Mouse (Mus musculus) liver, postnatal 0 days (tissue): ENCODE measurements around the gene Mpig6b. TPM values are rescaled to one million over a fixed set of nuclear protein-coding genes. Genes with fewer than 3 reads are reported as not detected.

Source experiments
- ATAC-seq: fragments of 200-750 bp; cut with Nextera tagmentation; 2 replicates; pipeline ENCODE4 v1.8.0; 2017; ENCODE audit warnings: mild to moderate bottlenecking, moderate library complexity
- DNase-seq: peaks from one replicate; pipeline ENCODE4 v3.0.0-alpha.2; 2016
- H3K27ac ChIP-seq: fragments of 300-500 bp; sonication (generic); 2 replicates; pipeline ENCODE4 v1.5.1; 2014; ENCODE audit warnings: antibody characterized with exemption, moderate library complexity, mild to moderate bottlenecking, low read depth
- H3K27me3 ChIP-seq: fragments of 300-500 bp; sonication (generic); 2 replicates; pipeline ENCODE4 v1.6.1; 2014; ENCODE audit warnings: low read length, control low read depth, mixed read lengths; ENCODE audit not compliant: insufficient read depth
- H3K36me3 ChIP-seq: fragments of 300-500 bp; sonication (generic); replicated peaks from 2 replicates; pipeline ENCODE4 v1.6.1; 2014; ENCODE audit warnings: mild to moderate bottlenecking, control low read depth, low read length, moderate library complexity, mixed read lengths; ENCODE audit not compliant: insufficient read depth
- H3K4me1 ChIP-seq: fragments of 300-500 bp; sonication (generic); 2 replicates; pipeline ENCODE4 v1.6.1; 2014; ENCODE audit warnings: antibody characterized with exemption, mild to moderate bottlenecking, control low read depth; ENCODE audit not compliant: insufficient read depth
- H3K4me2 ChIP-seq: fragments of 300-500 bp; sonication (generic); 2 replicates; pipeline ENCODE4 v1.6.1; 2014; ENCODE audit warnings: low read depth, mild to moderate bottlenecking, low read length, moderate library complexity, mixed read lengths
- H3K4me3 ChIP-seq: fragments of 300-500 bp; sonication (generic); 2 replicates; pipeline ENCODE4 v1.5.1; 2014; ENCODE audit warnings: low read depth, low read length
- H3K9ac ChIP-seq: fragments of 300-500 bp; sonication (generic); replicated peaks from 2 replicates; pipeline ENCODE4 v1.6.1; 2014; ENCODE audit warnings: mild to moderate bottlenecking, moderate library complexity
- H3K9me3 ChIP-seq: fragments of 300-500 bp; sonication (generic); 2 replicates; pipeline ENCODE4 v1.6.1; 2016; ENCODE audit warnings: mild to moderate bottlenecking, control low read depth, low read length, mixed read lengths
- CTCF ChIP-seq: sonication (generic); IDR thresholded peaks from 2 replicates; pipeline ENCODE4 v1.5.1; 2016; ENCODE audit warnings: antibody characterized with exemption, low read depth
- EP300 ChIP-seq: IDR thresholded peaks from 2 replicates; pipeline ENCODE4 v1.6.1; 2016; ENCODE audit warnings: antibody characterized with exemption, low read depth, mild to moderate bottlenecking
- WGBS: fragments of 180-500 bp; shearing (Covaris S2); extraction: QIAGEN DNeasy Blood & Tissue Kit; methylation state at CpG from one replicate; pipeline ENCODE4 v1.1.7; 2014; ENCODE audit not compliant: insufficient replicate concordance; 5-methylcytosine and 5-hydroxymethylcytosine counted together
- polyA plus RNA-seq: library from polyadenylated mRNA; unstranded; fragments of >200 nt; fragmentation: Nextera tagmentation; extraction: Ambion mirVana; gene quantifications from 2 replicates; pipeline ENCODE4 v1.2.1, GENCODE M21; 2015

The Mpig6b gene
- polyA plus RNA-seq, 1 experiment from 2014 or later, result 6.5 TPM

DNA sequence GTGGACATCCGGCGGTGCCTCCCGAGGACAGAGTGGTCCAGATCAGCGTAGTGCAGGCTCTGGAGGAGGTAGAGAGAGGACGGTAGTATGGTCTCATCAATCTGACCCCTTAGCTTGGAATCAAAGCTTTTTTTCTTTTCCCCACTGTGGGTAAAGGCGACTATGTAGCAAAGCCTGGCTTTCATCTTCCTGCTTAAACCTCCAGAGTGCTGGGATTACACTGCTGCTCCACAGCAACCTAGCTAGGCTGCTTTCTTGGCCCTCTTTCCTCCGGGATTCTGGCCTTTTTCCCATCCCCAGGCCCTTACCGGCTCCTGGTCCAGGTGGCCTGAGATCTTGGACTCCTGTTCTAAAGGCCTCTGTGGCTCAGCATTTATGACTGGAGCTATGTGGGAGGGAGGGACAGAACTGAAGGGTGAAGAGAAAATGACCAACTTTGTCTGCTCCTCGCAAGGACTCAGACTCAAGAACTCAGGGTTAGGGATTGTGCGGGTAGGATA lies 1.6 kb downstream of the Mpig6b start:
- H3K4me1 ChIP-seq, result peaks cover 24% of the 10 kb centered on the region
- 31% methylated on average over 10 of the region's 10 CpGs for WGBS
- DNase-seq, result no peak
- H3K27me3 ChIP-seq, result peaks cover 49% of the 10 kb centered on the region
- H3K4me3 ChIP-seq, result peak overlapping the region; percentile 46
- no peak for TF ChIP-seq EP300
- ATAC-seq, result no peak
- peaks cover 7% of the 10 kb centered on the region; the same call in 1 of the 2 replicates for H3K36me3 ChIP-seq
- H3K27ac ChIP-seq, result no peak overlapping the region
- peak overlapping the region; percentile 79 for H3K4me2 ChIP-seq
- H3K9ac ChIP-seq, result no peak overlapping the region
- H3K9me3 ChIP-seq, result no peaks in the 10 kb centered on the region

DNA sequence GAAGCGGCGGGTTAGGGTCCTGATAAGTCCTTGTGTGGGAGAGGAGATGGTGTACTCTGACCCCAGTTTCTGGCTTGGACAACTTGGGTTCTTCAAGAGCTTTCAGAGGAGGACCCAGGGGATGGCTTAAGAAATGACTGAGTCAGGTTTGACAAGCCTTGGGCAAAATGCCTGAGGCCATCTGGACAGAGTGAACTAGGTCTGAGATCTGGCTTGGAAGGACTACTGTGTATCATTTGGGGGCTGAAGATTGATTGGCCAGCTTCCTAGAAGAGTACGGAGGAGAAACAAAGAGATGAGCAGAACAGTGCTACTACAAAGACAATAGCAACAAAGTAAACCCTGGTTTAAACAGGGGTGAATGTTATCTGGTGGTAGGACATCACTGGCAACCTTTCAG lies 2.5 kb downstream of the Mpig6b start:
- Histone ChIP-seq H3K9me3 (no peaks in the 10 kb centered on the region), H3K4me1 (peaks cover 32% of the 10 kb centered on the region), H3K9ac (no peak overlapping the region), H3K27me3 (peaks cover 49% of the 10 kb centered on the region), H3K4me2 (no peak overlapping the region), H3K4me3 (no peak overlapping the region), H3K27ac (no peak overlapping the region), H3K36me3 (peaks cover 7% of the 10 kb centered on the region; the same call in 1 of the 2 replicates)
- 90% methylated on average over 3 of the region's 3 CpGs for WGBS
- no peak for ATAC-seq
- TF ChIP-seq CTCF, result no peak
- no peak for TF ChIP-seq EP300
- DNase-seq, result no peak

DNA sequence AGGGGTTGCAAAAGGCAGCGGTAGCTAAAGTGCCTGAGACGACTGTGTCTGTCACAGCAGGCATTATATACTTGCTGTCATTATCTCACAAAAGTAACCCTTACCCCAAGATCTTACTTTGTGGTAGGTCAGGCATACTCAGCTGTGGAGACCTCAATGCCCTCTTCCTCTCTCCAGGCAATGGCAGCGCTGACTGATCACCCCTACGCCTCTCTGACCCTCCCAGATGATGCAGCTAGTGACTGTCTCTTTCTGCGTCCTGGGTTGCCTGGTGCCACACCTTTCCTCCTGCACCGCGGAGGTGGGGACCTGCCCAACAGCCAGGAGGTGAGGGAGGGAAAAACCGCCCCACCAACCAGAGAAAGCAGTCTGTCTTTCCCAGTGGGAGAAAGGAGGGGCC lies 4.7 kb downstream of the Mpig6b start:
- TF ChIP-seq CTCF (no peak), EP300 (no peak)
- no peak for ATAC-seq
- no peak for DNase-seq
- WGBS, result 84% methylated on average over 8 of the region's 8 CpGs
- Histone ChIP-seq H3K4me1 (peaks cover 32% of the 10 kb centered on the region), H3K9ac (no peak overlapping the region), H3K9me3 (no peaks in the 10 kb centered on the region), H3K4me3 (no peak overlapping the region), H3K4me2 (no peak overlapping the region), H3K27me3 (peaks cover 32% of the 10 kb centered on the region), H3K27ac (no peak overlapping the region), H3K36me3 (peaks cover 23% of the 10 kb centered on the region)

DNA sequence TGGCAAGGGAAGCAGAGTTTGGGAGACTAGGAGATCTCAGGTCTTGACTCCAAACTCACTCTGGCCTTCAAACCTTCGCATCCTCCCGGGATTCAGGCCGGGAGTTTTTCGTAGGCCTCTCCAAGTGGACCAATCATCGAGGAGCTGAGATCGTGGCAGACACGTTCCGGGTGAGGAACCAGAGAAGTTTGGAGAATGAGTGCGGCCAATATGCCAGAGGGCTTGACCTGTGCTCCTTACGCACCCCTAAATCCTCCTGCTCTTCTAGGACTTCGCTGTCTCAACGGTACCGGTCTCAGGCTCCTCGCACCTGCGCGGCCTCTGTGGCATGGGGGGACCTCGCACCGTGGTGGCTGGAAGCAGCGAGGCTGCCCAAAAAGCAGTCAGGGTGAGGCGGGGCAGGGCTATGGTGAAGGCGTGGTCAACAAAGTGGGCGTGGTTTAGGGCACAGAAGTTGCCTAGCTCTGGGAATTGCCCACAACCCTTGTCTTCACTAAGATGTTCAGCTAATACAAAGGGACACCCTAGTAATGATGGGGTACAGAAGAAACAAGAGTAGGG lies 5.2 kb downstream of the Mpig6b start:
- Histone ChIP-seq H3K9me3 (no peaks in the 10 kb centered on the region), H3K36me3 (peaks cover 28% of the 10 kb centered on the region), H3K27ac (no peak overlapping the region), H3K27me3 (peaks cover 27% of the 10 kb centered on the region), H3K4me3 (no peak overlapping the region), H3K9ac (0 out of 2 replicates have a peak overlapping the region, but pooled peaks have one; percentile 30), H3K4me1 (peaks cover 30% of the 10 kb centered on the region), H3K4me2 (no peak overlapping the region)
- no peak for ATAC-seq
- TF ChIP-seq CTCF (no peak), EP300 (no peak)
- DNase-seq, result peak; percentile 61
- WGBS, result 70% methylated on average over 22 of the region's 22 CpGs

DNA sequence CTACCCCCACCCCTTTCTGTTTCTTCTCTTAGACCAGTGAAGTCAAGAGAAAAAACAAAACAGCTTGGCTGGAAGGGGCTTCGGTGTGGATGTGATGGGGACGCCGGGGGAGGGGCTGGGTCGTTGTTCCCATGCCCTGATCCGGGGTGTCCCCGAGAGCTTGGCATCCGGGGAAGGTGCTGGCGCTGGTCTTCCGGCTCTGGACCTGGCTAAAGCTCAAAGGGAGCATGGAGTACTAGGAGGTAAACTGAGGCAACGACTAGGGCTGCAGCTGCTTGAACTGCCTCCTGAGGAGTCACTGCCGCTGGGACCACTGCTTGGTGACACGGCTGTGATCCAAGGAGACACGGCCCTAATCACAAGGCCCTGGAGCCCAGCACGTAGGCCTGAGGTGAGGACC lies 5.9 kb downstream of the Mpig6b start:
- no peak overlapping the region for H3K27ac ChIP-seq
- H3K27me3 ChIP-seq, result peaks cover 19% of the 10 kb centered on the region
- no peaks in the 10 kb centered on the region for H3K9me3 ChIP-seq
- peaks cover 23% of the 10 kb centered on the region for H3K4me1 ChIP-seq
- peak overlapping the region; percentile 59 for H3K4me3 ChIP-seq
- H3K4me2 ChIP-seq, result peak overlapping the region; percentile 96
- no peak for DNase-seq
- peaks cover 35% of the 10 kb centered on the region for H3K36me3 ChIP-seq
- TF ChIP-seq CTCF, result no peak
- no peak for TF ChIP-seq EP300
- WGBS, result 46% methylated on average over 14 of the region's 14 CpGs
- H3K9ac ChIP-seq, result peak overlapping the region; percentile 64
- ATAC-seq, result no peak

DNA sequence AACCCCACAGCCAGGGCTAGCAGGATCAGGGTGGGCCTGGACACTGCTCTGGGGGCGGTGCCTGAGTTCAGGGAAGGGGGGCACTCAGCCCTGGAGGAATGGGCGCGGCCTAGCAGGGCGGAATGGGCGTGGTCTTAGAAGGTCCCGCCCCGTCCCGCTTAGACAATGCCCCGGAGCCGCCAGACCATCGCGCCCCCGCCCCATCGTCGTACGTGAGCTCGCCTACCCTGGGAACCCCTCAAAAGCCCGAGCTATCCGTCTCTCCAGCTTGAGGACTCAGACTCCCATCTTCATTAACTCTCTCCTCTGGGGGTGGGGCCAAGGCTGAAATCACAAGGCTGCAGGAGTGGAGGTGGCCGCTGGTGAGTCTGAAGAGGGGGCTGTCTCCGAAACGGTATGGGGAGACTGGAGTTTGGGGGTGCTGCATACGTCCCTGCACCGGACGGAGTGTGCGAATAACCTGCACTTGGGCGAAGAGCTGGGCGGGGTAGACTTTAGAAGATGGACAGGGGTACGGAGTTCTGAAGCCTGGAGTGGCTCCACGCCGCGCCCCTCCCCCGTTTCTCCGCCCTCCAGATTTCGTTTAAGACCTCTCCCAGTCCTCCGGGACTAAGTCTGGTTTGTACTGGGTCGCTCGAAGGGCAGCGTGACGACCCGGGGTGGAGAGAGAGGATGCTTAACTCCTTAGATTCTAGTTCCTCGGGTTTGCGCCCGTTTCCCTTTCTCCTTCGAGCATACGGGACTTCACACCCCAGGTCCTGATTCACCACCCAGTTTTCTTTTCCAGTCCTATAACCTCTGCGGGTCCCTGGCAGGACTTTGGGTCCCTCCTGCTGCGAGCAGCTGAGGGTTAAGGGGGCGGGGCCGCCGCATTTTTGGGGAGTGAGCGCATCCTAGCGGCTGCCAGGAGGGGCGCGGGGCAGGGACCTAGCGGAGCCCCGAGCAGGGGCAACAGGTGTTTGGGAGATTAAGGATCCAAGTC lies 6.8 kb downstream of the Mpig6b start, which contains the start of gene Ddah2:
Gene Ddah2, plus strand, starts transcription at position 125 of the 982 bp plus-strand sequence.
- Histone ChIP-seq H3K27me3 (peaks cover 11% of the 10 kb centered on the region), H3K9ac (peak within 1 kb of the TSS; percentile 64), H3K27ac (peak within 1 kb of the TSS; percentile 77), H3K4me2 (peak within 1 kb of the TSS; percentile 96), H3K36me3 (peaks cover 43% of the 10 kb centered on the region), H3K9me3 (no peaks in the 10 kb centered on the region), H3K4me3 (peak within 1 kb of the TSS; percentile 59), H3K4me1 (peaks cover 19% of the 10 kb centered on the region)
- WGBS, result 1% methylated on average over 57 of the region's 57 CpGs
- TF ChIP-seq EP300 (no peak), CTCF (peak; percentile 91)
- DNase-seq (peak; percentile 89), ATAC-seq (peak; percentile 80)
